Mouse (Mus musculus) monocyte, adult 59 days (primary cell): ENCODE measurements around the gene Cep152. TPM values are rescaled to one million over a fixed set of nuclear protein-coding genes. Genes with fewer than 3 reads are reported as not detected.

ENCODE experiments used
- total RNA-seq, 2 experiments: library from RNA; stranded (reverse); gene quantifications; one replicate each; pipeline ENCODE4 v1.2.4; 2023

Cep152 gene
- 1 to 10 TPM; 7.3 to 8.0 TPM for total RNA-seq

DNA sequence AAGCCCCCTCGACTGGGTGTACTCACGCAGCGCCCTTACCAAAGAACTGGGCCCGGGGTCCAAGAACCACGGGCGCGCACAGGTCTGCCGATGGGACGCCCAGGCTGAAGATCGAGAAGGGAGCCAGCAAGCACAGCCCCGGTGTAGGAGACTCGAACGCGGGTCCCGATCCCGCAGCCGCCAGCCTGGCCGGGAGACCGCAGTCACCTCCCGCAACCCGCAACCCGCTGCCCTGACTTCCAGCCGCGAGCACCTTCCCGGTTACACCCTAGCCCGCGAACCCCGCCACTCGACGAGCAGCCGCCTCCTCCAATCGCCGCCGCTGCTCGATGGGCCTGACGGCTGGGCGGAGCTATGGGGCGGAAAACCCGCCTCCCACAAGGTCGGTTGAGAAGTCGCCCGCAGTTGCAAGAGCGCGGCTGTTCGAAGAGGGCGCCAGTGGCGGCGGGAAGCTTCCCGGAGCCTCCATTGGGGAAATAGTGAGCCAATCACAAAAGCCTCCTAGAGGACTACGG is at the start of gene Cep152:
Gene Cep152, minus strand, starts transcription at position 277 of the 515 bp plus-strand sequence.

GRCm38 (mm10) chr2:125672957-125673631 is 48.2 kb upstream of the Cep152 start, which contains the start of gene Eid1:
Gene Eid1 (plus strand): TSS chr2:125673095.

Other genes starting within 250 kb of the Cep152 start
- not detected for gene Gm9913, start 120.0 kb downstream of the Cep152 start, total RNA-seq
- under 1 TPM; 0.09 to 0.18 TPM for gene Fbn1, start 117.1 kb downstream of the Cep152 start, total RNA-seq
- gene Eid1, start 48.0 kb upstream of the Cep152 start, total RNA-seq = 10 to 100 TPM; 44.6 to 48.8 TPM
- under 1 TPM in 1 of 2 experiments, not detected in 1; 0.16 TPM for gene Shc4, start 99.0 kb upstream of the Cep152 start, total RNA-seq
- gene Secisbp2l, start 157.8 kb upstream of the Cep152 start, total RNA-seq = 10 to 100 TPM; 50.3 to 57.4 TPM
- 10 to 100 TPM; 30.8 to 31.1 TPM for gene Galk2, start 234.0 kb upstream of the Cep152 start, total RNA-seq
- 10 to 100 TPM; 66.9 to 69.5 TPM for gene Cops2, start 234.0 kb upstream of the Cep152 start, total RNA-seq